Mouse (Mus musculus): ENCODE results near the gene Ncapd2.

Ncapd2 gene

GRCm38 (mm10) chr6:125148251-125148925 is 43.1 kb downstream of the Ncapd2 start:
- no peak for DNase-seq (ENCODE audit: low spot score in 2 of 2)

GRCm38 (mm10) chr6:125147329-125147728 is 44.2 kb downstream of the Ncapd2 start:
- no peak for DNase-seq (ENCODE audit: low spot score in 2 of 2)

DNA sequence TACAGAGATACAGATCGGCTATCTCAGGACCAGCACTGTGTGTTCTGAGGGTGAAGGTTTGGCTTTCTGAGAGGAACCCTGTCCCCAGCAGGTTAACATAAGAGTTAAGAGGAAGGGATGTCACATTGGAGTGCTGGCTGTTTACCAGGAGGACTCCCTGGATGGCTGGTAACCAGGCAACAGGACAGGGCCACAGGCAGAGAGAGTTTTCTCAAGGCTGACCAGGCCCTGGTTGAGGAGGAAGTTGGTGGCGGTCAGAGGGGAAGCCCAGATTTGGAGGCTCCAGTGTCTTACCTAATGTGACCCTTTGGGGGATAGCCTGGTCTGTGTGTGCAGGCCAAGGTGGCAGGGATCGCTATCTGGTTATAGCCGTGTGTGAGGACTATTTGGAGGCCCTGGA is 44.7 kb downstream of the Ncapd2 start:
- DNase-seq (ENCODE audit: low spot score in 2 of 2) = no peak

DNA sequence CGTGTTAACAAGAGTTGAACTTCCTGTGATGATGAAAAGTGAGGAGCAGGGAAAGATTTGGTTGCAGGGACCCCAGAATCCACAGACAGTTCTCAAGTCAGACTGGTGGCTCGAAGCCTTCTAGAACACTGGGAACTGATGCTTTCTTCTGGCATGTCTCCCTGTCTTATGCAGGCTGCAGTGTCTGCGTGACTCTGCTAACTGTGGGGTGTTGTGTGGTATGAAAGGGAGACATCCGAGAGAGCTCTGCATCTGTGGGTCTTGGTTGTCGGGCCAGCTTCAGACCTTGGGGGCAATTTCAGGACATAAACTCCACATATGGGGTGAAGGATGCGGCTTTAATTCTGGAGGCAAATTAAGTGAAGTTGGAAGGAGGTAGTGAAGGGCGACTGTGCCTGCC is 45.4 kb downstream of the Ncapd2 start:
- no peak for DNase-seq (ENCODE audit: low spot score in 2 of 2)

GRCm38 (mm10) chr6:125145479-125145951 is 46.0 kb downstream of the Ncapd2 start:
- no peak for DNase-seq (ENCODE audit: low spot score in 2 of 2)

- DNase-seq (ENCODE audit: low spot score in 2 of 2) = peak; percentile 78 to 88
These were observed 46.5 kb downstream of the Ncapd2 start, which contains the start of gene Iffo1 for GRCm38 (mm10) chr6:125145001-125145400. Gene Iffo1 (plus strand): TSS chr6:125145241.

- DNase-seq (ENCODE audit: low spot score in 2 of 2) = no peak
These were observed 47.6 kb downstream of the Ncapd2 start for GRCm38 (mm10) chr6:125143904-125144303.

GRCm38 (mm10) chr6:125143128-125143527 is 48.4 kb downstream of the Ncapd2 start:
- no peak for DNase-seq (ENCODE audit: low spot score in 2 of 2)

- DNase-seq (ENCODE audit: low spot score in 2 of 2) = no peak
These were observed 49.1 kb downstream of the Ncapd2 start for GRCm38 (mm10) chr6:125142436-125142835.

- no peak for DNase-seq (ENCODE audit: low spot score in 2 of 2)
These were observed 51.8 kb downstream of the Ncapd2 start for GRCm38 (mm10) chr6:125139747-125140146.

DNA sequence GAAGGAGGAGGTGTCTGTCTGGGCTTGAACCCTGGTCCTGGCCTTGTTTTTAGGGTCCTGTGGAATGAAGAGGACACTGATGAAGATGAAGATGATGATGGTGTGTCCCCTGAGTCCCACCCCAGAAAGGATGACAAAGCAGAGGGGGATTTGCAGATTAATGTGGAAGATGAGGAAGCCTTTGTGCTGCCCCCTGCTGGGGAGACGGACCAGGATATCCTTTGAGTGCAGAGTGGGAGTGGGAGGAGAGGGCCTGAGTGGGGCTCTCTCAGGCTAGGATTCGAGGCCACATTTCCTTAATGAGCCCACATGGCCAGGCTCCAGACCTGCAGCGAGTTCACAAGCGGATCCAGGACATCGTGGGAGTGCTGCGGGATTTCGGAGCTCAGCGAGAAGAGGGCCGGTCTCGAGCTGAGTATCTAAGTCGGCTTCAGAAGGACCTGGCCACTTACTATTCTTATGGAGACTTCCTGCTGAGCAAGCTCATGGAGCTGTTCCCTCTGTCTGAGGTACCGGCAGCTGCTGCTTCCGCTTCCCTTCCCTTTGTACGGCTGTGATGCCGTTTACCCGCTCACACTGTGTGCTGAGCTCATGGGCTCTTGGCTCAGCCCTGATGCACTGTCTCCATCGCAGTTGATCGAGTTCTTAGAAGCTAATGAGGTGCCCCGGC is 54.4 kb downstream of the Ncapd2 start:
- DNase-seq (ENCODE audit: low spot score in 2 of 2) = no peak

DNA sequence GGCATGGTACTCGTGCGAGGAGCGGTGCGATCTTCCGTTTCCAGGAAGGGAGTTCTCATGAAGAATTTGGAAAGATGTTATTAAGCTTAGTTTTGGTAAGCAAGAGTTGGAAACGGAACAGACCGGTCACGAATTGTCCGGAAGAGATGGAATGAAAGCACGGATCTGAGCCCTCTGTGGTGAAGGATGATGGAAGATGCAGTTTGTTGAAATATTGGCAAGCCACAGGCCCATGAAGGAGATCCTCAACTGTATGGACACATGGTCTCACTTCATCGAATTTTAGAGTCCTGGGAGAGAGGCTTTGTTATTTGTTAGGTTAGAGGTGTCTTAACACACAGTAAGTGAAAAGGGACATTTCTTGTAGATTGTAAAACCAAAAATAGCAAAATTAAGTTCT is 59.0 kb downstream of the Ncapd2 start:
- DNase-seq (ENCODE audit: low spot score in 2 of 2) = no peak

GRCm38 (mm10) chr6:125131302-125132156 is 60.0 kb downstream of the Ncapd2 start, which contains the start of gene Nop2:
Gene Nop2 (plus strand): TSS chr6:125131909.
- peak; percentile 68 to 84 for DNase-seq (ENCODE audit: low spot score in 2 of 2)

DNA sequence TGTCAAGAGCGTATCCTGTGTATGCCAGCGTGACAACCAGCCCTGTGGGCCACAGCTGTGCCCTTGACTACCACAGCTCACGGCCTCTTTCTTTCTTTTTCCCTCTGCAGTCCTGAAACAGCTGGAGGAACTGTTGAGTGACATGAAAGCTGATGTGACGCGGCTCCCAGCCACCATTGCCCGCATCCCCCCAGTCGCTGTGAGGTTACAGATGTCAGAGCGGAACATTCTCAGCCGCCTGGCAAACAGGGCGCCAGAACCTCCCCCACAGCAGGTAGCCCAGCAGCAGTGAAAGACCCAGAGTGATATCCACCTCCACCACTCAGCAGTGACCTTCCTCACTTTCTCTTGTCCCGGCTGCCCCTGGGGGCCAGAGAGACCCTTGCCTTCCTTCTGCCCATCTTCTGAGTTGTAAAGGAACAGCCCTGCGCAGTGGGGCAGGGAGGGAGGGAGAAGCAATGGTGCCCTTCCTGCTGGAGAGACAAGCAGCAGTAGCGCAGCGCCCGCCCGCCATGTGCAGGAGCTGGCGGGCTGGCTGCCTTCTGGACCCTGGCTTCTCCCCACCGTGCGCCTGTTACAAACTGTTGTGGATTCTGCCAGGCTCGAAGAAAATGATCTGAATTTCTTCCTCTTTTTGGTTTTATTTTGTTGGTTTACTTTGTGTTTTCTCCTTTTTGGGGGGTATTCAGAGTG is 61.6 kb downstream of the Ncapd2 start:
- DNase-seq (ENCODE audit: low spot score in 2 of 2) = no peak

DNA sequence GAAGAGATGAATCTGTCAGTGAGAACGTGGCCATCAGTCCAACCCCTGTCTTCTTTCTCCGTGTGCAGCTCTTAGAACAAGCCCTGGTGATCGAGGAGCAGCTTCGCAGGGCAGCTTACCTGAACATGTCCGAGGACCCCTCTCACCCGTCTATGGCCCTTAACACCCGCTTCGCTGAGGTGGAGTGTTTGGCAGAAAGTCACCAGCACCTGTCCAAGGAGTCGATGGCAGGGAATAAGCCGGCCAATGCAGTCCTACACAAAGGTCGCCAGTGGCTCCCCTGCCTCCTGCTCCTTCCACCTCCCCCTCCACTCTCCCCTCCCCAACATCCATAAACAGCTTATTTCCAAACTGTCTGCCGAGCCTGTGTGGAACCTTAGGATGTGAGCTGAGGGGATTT is 62.8 kb downstream of the Ncapd2 start:
- no peak for DNase-seq (ENCODE audit: low spot score in 2 of 2)

GRCm38 (mm10) chr6:125119387-125119786 is 72.1 kb downstream of the Ncapd2 start:
- DNase-seq (ENCODE audit: low spot score in 2 of 2) = no peak
